Mouse (Mus musculus): ENCODE results near the gene Bcl2a1c. TPM values are rescaled to one million over a fixed set of nuclear protein-coding genes. Genes with fewer than 3 reads are reported as not detected.
"Not testable (repeated sequence)": the region's sequence is repeated elsewhere in the genome, so short reads cannot be mapped to it uniquely, and the experiment has no call there.

The Bcl2a1c gene
- total RNA-seq (2021): not detected
- long read RNA-seq, experiment 1: 0 reads
- long read RNA-seq, experiment 2: 0 reads

DNA sequence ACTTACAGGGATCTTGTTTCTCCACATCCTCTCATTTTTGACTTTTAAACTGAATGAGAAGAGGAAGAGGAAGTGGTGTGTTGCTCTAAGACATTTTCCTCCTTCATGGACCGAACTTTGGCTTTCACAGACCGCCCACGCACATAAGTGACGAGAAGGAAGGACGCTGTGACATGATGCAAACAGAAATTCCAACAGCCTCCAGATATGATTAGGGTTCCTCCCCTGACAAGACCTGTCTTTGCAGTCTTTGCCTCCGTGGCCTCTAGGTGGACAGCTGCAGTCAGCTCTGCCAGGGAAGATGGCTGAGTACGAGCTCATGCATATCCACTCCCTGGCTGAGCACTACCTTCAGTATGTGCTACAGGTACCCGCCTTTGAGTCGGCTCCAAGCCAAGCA, at the start of gene Bcl2a1c:
Bcl2a1c (plus strand) TSS at position 281 of the 400 bp plus-strand sequence.
- DNase-seq (ENCODE audit: low spot score in 2 of 2): not testable (repeated sequence)

DNA sequence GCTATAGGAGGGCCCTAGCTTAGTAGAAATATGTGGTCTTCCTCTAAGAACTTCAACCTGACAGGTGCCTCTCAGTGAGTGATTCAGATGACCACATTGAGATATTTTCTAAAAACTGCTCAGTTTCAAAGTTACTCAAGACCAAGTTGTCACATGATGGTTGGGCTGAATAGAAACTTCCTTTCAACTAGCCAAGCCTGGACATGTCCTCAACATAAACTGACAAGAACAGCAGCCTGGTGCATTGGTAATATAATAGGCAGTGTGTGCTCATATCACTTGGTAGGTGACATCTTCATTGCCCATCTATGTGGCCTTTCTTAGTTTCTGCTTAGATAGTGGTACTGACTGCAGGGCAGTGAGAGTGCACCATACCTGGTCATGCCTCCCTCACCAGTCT, 24.0 kb upstream of the Bcl2a1c start:
- not testable (repeated sequence) for DNase-seq (ENCODE audit: low spot score in 2 of 2)

DNA sequence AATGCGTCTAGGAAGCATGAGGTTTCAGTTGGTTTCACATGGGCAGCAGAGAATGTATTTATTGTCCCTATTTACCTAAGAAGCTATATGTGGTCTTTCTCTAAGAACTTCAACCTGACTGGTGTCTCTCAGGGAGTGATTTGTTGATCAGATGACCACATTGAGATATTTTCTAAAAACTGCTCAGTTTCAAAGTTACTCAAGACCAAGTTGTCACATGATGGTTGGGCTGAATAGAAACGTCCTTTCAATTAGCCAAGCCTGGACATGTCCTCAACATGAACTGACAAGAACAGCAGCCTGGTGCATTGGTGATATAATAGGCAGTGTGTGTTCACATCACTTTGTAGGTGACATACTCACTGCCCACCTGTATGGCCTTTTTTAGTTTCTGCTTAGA, 18.2 kb upstream of the Bcl2a1c start:
- not testable (repeated sequence) for DNase-seq (ENCODE audit: low spot score in 2 of 2)

DNA sequence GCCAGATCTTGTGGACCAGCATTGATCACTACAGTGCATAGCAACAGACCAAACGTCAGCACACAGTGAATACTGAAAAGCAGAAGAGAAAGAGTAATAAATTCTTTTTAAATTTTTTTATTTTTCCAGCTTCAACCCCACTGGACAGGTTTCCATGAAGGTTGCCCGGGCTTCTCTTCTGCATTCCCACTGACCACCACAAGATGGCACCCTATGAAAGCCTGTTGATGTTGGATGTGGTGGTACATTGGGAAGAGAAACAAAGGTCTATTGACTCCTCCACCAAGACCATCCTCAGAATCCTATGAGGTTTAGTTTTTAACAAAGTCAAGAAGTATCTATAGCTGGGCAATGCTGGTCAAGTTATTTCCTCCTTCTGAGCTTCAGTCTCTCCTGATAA, 11.9 kb upstream of the Bcl2a1c start:
- peak in 1 of 2 experiments; percentile 13 for DNase-seq (ENCODE audit: low spot score in 2 of 2)

DNA sequence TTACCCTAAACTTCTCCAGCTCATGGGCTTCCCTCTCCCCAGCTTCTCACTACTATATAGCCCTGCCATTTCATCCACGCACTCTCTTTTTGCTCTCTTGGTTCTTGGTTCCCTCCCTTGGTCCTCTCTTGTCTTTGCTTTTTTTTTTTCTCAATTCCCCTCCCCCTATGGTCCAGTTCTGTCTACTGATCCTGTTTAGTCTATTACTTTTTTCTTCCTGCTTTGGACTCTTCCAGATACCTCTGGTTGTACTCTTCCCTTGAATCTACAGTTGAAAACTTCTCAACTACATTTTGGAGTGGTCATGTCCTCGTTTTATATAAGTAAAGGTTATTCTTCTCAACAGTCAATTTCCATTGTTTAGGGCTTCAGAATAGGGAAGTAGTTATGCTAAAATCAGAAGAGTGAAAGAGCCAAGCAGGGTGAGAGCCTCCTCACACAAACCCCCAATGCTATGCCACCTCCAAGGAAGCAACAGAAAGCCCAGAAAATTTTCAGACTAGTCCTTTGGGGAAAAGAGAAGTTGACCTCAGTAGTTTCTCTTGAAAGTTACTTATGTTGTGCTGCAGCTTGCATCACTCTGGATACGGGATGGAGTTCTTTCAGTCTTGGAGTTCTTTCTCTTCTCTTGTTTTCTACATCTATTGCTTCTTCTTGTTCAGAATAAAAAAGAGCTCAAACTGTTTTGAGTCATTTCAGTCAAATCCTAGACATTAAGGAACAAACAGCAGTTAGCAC, 3.8 kb upstream of the Bcl2a1c start:
- no peak for DNase-seq (ENCODE audit: low spot score in 2 of 2)

DNA sequence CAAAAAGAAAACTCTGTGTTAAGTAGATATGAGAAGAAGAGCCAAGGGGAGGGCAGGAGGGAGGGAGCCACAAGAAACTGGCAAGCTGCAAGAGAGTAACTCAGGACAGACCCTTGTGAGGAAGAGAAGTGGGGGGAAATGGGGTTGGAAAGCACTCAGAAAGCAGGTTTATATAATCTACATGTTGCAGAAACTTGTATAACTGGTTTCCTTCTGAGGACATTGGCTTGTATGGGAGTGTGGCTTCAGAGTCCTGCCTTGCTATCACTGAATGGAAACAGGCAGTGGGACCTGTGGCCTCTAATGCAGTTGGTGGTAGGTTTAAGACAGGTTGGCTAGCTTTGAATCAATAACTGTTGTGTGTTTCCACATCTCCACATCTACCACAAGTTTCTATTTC, 1.6 kb upstream of the Bcl2a1c start:
- DNase-seq (ENCODE audit: low spot score in 2 of 2): not testable (repeated sequence)

DNA sequence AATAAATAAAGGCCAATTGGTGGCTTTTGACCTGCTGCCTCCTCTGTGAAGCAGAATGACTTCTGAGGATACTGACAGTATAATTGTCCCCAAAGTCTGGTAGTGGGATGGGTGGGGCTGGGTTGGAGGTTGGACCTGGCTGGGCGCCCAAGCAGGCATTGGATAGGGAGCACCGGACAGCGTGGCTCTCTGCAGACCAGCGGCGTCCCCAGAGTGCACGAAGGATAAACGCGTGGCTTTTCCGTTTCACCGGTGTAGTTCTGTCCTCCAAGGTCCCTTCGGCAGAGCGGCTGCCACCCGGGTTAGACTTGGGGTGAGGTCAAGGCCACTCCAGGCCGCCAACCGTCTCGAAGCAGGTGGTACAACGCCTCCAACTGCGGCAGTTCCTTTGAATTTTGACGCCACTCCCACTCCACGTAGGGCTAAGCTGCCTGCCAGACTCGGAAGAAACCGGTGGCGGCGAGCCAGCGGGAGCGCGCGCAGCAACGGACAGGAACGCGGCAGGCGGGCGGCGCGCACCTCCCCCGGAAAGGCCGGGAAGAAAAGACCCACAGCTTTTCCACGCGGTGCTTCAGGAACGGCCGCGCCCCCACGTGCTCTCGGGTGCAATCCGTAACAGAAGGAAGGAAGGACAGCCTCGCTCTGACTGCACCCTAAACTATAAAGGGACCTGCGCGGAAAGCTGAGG, 38.0 kb downstream of the Bcl2a1c start:
- peak; percentile 62 to 76 for DNase-seq (ENCODE audit: low spot score in 2 of 2)

GRCm38 (mm10) chr9:114368471-114368858, 38.5 kb downstream of the Bcl2a1c start:
- DNase-seq (ENCODE audit: low spot score in 2 of 2): no peak

DNA sequence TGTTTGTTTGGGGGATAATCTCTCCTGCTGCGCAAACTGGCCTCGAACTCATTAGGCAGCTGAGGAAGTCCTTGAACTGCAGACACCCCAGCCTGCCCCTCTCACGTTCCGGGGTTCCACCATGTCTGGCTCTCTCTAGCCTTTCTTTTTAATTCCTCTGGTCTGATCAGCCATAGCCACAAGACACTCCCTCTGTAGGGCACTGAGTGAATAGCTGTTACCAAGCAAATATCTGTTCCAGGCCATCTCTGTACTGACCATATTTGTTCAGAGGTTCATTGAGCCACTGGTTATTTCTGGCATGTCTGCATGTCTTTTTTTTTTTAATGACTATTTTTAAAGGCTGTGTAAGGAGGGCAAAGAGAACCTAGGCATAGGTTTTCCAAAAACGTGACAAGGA, 39.5 kb downstream of the Bcl2a1c start:
- DNase-seq (ENCODE audit: low spot score in 2 of 2): not testable (repeated sequence)

DNA sequence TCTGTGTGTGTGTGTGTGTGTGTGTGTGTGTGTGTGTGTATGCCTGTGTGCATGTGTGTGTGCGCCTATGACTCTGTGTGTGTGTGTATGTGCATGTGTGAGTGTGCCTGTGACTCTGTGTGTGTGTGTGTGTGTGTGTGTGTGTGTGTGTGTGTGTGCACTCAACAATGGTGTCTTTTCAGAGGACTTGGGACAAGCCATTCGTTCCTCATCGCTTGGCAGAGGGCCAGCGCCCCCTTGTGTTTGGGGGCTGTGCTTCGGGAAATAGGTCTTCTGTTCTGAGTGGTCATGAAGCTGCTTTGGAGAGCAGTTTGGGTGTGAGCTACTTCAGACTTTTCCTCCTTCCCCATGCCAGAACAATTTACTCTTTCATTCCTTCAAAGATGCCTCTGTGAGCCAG, 41.8 kb downstream of the Bcl2a1c start:
- DNase-seq (ENCODE audit: low spot score in 2 of 2): not testable (repeated sequence)

DNA sequence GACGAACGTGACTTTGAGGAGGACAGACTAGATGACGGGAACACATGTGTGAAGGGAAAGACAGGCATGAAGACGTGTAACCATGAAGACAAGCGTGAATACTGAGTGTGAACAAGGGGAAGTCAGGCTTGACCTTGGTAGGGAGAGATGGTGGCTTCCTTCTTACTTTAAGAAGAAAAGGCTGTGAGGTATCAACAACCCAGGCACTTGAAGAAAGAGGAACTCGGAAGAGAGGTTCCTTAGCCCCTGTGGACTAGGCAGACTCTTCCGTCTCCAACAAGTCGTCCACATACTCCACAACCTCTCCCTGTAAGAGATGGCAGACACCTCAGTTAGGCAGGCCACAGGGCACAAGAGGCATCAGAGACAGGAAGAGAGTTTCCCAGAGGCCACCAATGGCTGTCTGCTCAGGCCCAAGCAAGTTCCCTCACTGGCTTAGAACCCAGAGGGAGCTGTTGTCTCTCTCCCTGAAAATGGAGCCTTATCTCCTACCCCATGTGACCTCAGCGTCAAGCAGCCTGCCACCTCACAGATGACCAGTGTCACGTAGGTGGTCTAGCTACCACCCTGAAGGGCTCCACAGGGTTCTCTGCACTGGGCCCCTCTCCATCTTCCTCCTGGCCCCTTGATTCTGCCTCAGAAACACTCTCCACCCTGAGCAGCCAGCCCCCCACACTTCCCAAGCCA, 45.5 kb downstream of the Bcl2a1c start:
- DNase-seq (ENCODE audit: low spot score in 2 of 2): no peak

GRCm38 (mm10) chr9:114377168-114377567, 47.2 kb downstream of the Bcl2a1c start:
- DNase-seq (ENCODE audit: low spot score in 2 of 2): no peak

- no peak for DNase-seq (ENCODE audit: low spot score in 2 of 2)
Observed at GRCm38 (mm10) chr9:114379871-114380270, 49.9 kb downstream of the Bcl2a1c start.

Other genes with a start within 250 kb of the Bcl2a1c start
- 100 to 1,000 TPM; 111 to 118 TPM for gene Crtap, start 60.5 kb downstream of the Bcl2a1c start, total RNA-seq (2021)
- 10 to 100 TPM; 16.3 to 20.1 TPM for gene Glb1, start 70.9 kb downstream of the Bcl2a1c start, total RNA-seq (2021)
- 1 to 10 TPM; 3.9 to 4.4 TPM for gene Tmppe, start 71.0 kb downstream of the Bcl2a1c start, total RNA-seq (2021)
- gene Ccr4, start 174.8 kb downstream of the Bcl2a1c start, total RNA-seq (2021): not detected
- not detected for gene C130032M10Rik, start 185.6 kb downstream of the Bcl2a1c start, total RNA-seq (2021)
- under 1 TPM; 0.05 to 0.07 TPM for gene Trim71, start 234.2 kb downstream of the Bcl2a1c start, total RNA-seq (2021)

Measured in gastrocnemius, postnatal 4 days (tissue).